Mouse (Mus musculus) thymus, postnatal 0 days (tissue): Measurements from ENCODE around the gene Hivep2. TPM values are rescaled to one million over a fixed set of nuclear protein-coding genes. Genes with fewer than 3 reads are reported as not detected.

Experiments
- polyA plus RNA-seq: library from polyadenylated mRNA; unstranded; fragments of >200 nt; fragmentation: Nextera tagmentation; extraction: Ambion mirVana; gene quantifications from 2 replicates; pipeline ENCODE4 v1.2.1, GENCODE M21; 2015

The Hivep2 gene
- polyA plus RNA-seq, 1 experiment from 2014 or later, result 13.1 TPM

Other genes starting within 250 kb of the Hivep2 start
- gene Aig1, start 97.1 kb upstream of the Hivep2 start, polyA plus RNA-seq, result 22.9 and 23.2 TPM in 2 replicates